Mouse (Mus musculus): ENCODE measurements at regions not wholly inside any gene's neighbourhood (a gene's known extent, or its start where the extent isn't known, plus 50 kb on each side); places are given as distances from the start of the nearest gene placed in this dataset.

DNA sequence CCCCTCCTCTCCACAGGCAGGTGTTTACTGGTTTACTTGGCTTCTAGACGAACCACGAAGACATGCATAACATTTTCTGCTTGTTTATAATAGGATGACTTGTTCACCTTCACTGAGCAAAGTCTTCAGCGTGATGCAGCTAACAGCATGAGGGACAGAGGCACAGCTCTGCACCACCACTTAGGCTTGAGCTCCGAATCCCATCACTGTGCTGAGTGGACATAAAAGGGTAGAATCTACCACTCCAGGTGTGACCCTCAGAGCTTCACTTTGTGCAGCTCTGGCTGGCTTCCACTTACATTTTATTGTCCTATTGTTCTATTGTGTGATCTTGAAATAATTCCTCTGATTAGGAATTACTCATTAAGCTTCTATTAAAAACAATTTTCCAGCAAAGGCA lies 126.2 kb upstream of the Ufl1 start:
- ATAC-seq (ENCODE audit: low FRiP score, low read depth) (no peak), DNase-seq (ENCODE audit: low spot score) (no peak)
- 40% methylated on average over 4 of the region's 4 CpGs for WGBS
- Histone ChIP-seq H3K4me3 (replicated peaks; ENCODE audit: low read length) (no peak overlapping the region), H3K4me1 (ENCODE audit: control insufficient read depth, insufficient read depth, low read length) (peaks cover 8% of the 10 kb centered on the region; the same call in 1 of the 2 replicates), H3K9me3 (ENCODE audit: control insufficient read depth, low read length) (no peaks in the 10 kb centered on the region), H3K27ac (replicated peaks; ENCODE audit: low read depth, low read length) (no peak overlapping the region), H3K4me2 (replicated peaks; ENCODE audit: low read depth, low read length, severe bottlenecking) (no peak overlapping the region), H3K36me3 (ENCODE audit: control insufficient read depth, insufficient read depth, low read length) (no peaks in the 10 kb centered on the region), H3K27me3 (ENCODE audit: control insufficient read depth, insufficient read depth, low read length) (no peaks in the 10 kb centered on the region), H3K9ac (ENCODE audit: low read depth, low read length, severe bottlenecking) (no peak overlapping the region)
- TF ChIP-seq POLR2A (IDR thresholded peaks at IDR 0.05; ENCODE audit: borderline replicate concordance, extremely low read depth, insufficient read depth, insufficient read length) = no peak

DNA sequence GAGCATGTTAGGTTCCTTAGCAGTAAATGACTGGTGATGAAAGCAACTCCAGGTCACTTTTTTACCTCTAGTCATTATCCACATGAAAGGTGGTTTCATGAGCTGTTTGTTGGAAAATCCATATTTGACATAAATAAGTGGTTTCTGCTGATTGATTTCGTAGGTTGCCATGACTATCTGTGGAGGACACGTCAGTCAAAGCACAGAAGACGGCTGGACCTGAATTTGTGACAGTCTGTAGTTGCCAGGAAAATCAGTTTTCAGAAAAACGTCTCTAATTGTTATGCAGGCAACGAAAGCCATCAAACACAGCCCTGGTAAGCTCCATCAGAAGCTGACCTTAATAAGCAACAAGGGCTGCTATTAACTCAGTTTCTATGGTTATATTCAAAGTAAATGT lies 107.9 kb upstream of the Ufl1 start:
- no peak for ATAC-seq (ENCODE audit: low FRiP score, low read depth)
- WGBS = 61% methylated on average over 5 of the region's 5 CpGs

GRCm38 (mm10) chr4:25372041-25372440 lies 90.4 kb upstream of the Ufl1 start:
- no peaks in the 10 kb centered on the region for H3K4me1 ChIP-seq (ENCODE audit: control insufficient read depth, insufficient read depth, low read length)
- no peak overlapping the region for H3K4me3 ChIP-seq (replicated peaks; ENCODE audit: low read length)
- DNase-seq (ENCODE audit: low spot score) = no peak
- H3K27ac ChIP-seq (replicated peaks; ENCODE audit: low read depth, low read length) = no peak overlapping the region
- H3K36me3 ChIP-seq (ENCODE audit: control insufficient read depth, insufficient read depth, low read length) = no peaks in the 10 kb centered on the region
- no peak for ATAC-seq (ENCODE audit: low FRiP score, low read depth)
- no peaks in the 10 kb centered on the region for H3K9me3 ChIP-seq (ENCODE audit: control insufficient read depth, low read length)
- 79% methylated on average over 4 of the region's 4 CpGs for WGBS
- no peak overlapping the region for H3K4me2 ChIP-seq (replicated peaks; ENCODE audit: low read depth, low read length, severe bottlenecking)
- H3K27me3 ChIP-seq (ENCODE audit: control insufficient read depth, insufficient read depth, low read length) = no peaks in the 10 kb centered on the region
- TF ChIP-seq POLR2A (IDR thresholded peaks at IDR 0.05; ENCODE audit: borderline replicate concordance, extremely low read depth, insufficient read depth, insufficient read length) = no peak
- H3K9ac ChIP-seq (ENCODE audit: low read depth, low read length, severe bottlenecking) = no peak overlapping the region

More for the DNA sequence above, 107.9 kb upstream of the Ufl1 start:
- Histone ChIP-seq H3K9ac (ENCODE audit: low read depth, low read length, severe bottlenecking) (no peak overlapping the region), H3K27ac (replicated peaks; ENCODE audit: low read depth, low read length) (no peak overlapping the region), H3K4me3 (replicated peaks; ENCODE audit: low read length) (no peak overlapping the region), H3K4me2 (replicated peaks; ENCODE audit: low read depth, low read length, severe bottlenecking) (no peak overlapping the region), H3K9me3 (ENCODE audit: control insufficient read depth, low read length) (no peaks in the 10 kb centered on the region), H3K36me3 (ENCODE audit: control insufficient read depth, insufficient read depth, low read length) (no peaks in the 10 kb centered on the region), H3K4me1 (ENCODE audit: control insufficient read depth, insufficient read depth, low read length) (no peaks in the 10 kb centered on the region), H3K27me3 (ENCODE audit: control insufficient read depth, insufficient read depth, low read length) (no peaks in the 10 kb centered on the region)
- no peak for TF ChIP-seq POLR2A (IDR thresholded peaks at IDR 0.05; ENCODE audit: borderline replicate concordance, extremely low read depth, insufficient read depth, insufficient read length)
- no peak for DNase-seq (ENCODE audit: low spot score)

GRCm38 (mm10) chr4:25364402-25364801 lies 82.8 kb upstream of the Ufl1 start:
- no peak for DNase-seq (ENCODE audit: low spot score)
- no peak overlapping the region for H3K4me3 ChIP-seq (replicated peaks; ENCODE audit: low read length)
- no peaks in the 10 kb centered on the region for H3K4me1 ChIP-seq (ENCODE audit: control insufficient read depth, insufficient read depth, low read length)
- H3K4me2 ChIP-seq (replicated peaks; ENCODE audit: low read depth, low read length, severe bottlenecking) = no peak overlapping the region
- no peak for TF ChIP-seq POLR2A (IDR thresholded peaks at IDR 0.05; ENCODE audit: borderline replicate concordance, extremely low read depth, insufficient read depth, insufficient read length)
- H3K27ac ChIP-seq (replicated peaks; ENCODE audit: low read depth, low read length) = no peak overlapping the region
- no peaks in the 10 kb centered on the region for H3K36me3 ChIP-seq (ENCODE audit: control insufficient read depth, insufficient read depth, low read length)
- H3K27me3 ChIP-seq (ENCODE audit: control insufficient read depth, insufficient read depth, low read length) = no peaks in the 10 kb centered on the region
- no peak for ATAC-seq (ENCODE audit: low FRiP score, low read depth)
- no peaks in the 10 kb centered on the region for H3K9me3 ChIP-seq (ENCODE audit: control insufficient read depth, low read length)
- H3K9ac ChIP-seq (ENCODE audit: low read depth, low read length, severe bottlenecking) = no peak overlapping the region

- DNase-seq (ENCODE audit: low spot score) (no peak), ATAC-seq (ENCODE audit: low FRiP score, low read depth) (no peak)
- no peaks in the 10 kb centered on the region for H3K4me1 ChIP-seq (ENCODE audit: control insufficient read depth, insufficient read depth, low read length)
- 100% methylated on average over 1 of the region's 1 CpGs for WGBS
- no peaks in the 10 kb centered on the region for H3K9me3 ChIP-seq (ENCODE audit: control insufficient read depth, low read length)
- H3K9ac ChIP-seq (ENCODE audit: low read depth, low read length, severe bottlenecking) = no peak overlapping the region
- no peaks in the 10 kb centered on the region for H3K27me3 ChIP-seq (ENCODE audit: control insufficient read depth, insufficient read depth, low read length)
- no peak for TF ChIP-seq POLR2A (IDR thresholded peaks at IDR 0.05; ENCODE audit: borderline replicate concordance, extremely low read depth, insufficient read depth, insufficient read length)
- H3K27ac ChIP-seq (replicated peaks; ENCODE audit: low read depth, low read length) = no peak overlapping the region
- H3K4me3 ChIP-seq (replicated peaks; ENCODE audit: low read length) = no peak overlapping the region
- no peaks in the 10 kb centered on the region for H3K36me3 ChIP-seq (ENCODE audit: control insufficient read depth, insufficient read depth, low read length)
- no peak overlapping the region for H3K4me2 ChIP-seq (replicated peaks; ENCODE audit: low read depth, low read length, severe bottlenecking)
Observed at GRCm38 (mm10) chr4:25337638-25338037, 56.0 kb upstream of the Ufl1 start.

Measured in limb, embryonic 14.5 days (tissue).